Mouse (Mus musculus) layer of hippocampus, postnatal 14 days (tissue): ENCODE data around the gene Ptpn12. TPM values are rescaled to one million over a fixed set of nuclear protein-coding genes. Genes with fewer than 3 reads are reported as not detected.

Experiments used
- DNase-seq, 2 experiments: peaks; one replicate each; pipeline ENCODE4 v3.0.0; 2021 to 2022; ENCODE audit warnings: low spot score in 2 of 2, mixed read lengths in 1 of 2
- total RNA-seq, 2 experiments: library from RNA; stranded (reverse); gene quantifications; 2 replicates each; pipeline ENCODE4 v1.2.3; 2021

The Ptpn12 gene
- total RNA-seq, 2 experiments from 2014 or later = 40.9 to 46.6 TPM

DNA sequence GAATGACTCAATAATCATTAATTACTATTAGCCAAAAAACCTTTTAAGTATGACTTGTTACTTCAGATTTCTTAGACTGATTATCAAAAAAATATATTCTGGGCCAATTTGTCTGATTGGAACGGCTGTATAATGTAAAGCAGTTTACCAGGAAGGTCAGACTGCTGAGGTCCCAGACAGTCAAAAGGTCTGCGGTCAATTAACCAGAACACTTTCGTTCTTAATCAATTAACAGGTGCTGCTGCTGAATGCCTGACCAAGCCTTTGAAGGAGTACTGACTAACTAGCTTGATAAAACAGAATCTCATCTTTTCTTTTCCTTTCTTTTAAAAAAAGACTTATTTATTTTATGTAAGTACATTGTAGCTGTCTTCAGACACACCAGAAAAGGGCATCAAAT, 23.1 kb downstream of the Ptpn12 start:
- no peak for DNase-seq

DNA sequence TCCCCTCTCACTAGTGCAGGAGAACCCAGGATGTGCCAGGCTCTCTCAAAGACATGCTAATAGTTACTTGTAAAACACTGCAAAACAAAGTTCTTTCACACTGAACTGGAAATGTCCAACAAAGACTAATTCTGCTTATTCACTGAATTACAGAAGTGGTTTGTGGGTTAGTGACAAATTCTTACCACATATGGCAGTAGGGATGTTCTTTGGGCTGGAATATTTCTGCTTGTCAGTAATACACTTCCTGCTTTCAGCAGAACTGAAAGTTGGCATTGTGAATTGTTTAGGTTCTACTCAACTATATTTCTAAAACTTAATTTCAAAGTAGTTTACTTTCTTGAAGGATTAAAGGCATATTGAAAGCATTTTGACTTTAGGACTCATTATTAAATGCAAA, 25.5 kb downstream of the Ptpn12 start:
- no peak for DNase-seq

- DNase-seq = no peak
Observed at GRCm38 (mm10) chr5:21017075-21017474, 38.6 kb downstream of the Ptpn12 start.

DNA sequence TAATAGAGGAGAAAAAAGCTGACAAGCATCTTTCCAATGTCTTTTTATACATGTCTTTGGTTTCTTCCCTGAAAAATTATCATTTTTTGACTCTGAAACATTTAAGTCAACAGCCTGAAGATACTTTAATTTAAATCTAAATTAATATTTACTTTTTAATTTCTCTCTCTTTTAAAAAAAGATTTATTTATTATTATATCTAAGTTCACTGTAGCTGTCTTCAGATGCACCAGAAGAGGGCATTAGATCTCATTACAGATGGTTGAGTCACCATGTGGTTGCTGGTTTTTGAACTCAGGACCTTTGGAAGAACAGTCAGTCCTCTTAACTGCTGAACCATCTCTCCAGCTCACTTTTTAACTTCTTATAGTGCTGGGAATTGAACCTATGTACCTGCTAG, 44.8 kb downstream of the Ptpn12 start:
- DNase-seq = no peak

DNA sequence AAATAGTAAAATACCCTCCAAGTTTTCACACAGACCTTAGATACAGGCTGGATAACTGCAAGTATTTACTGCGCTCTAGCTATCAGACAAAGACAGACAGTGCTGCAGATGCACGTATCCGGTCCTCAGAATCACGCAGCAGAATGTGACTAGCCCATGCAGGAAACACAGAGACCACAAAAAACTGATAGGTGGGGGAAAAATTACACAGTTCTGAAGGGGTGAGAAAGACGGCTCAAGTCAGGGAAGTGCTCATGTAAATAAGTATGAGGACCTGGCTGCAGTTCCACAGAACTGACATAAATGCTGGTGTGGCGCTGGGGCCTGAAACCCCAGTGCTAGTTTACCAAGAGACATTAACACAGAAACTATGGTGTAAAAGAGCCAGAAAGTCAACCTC, 53.0 kb downstream of the Ptpn12 start:
- no peak for DNase-seq

DNA sequence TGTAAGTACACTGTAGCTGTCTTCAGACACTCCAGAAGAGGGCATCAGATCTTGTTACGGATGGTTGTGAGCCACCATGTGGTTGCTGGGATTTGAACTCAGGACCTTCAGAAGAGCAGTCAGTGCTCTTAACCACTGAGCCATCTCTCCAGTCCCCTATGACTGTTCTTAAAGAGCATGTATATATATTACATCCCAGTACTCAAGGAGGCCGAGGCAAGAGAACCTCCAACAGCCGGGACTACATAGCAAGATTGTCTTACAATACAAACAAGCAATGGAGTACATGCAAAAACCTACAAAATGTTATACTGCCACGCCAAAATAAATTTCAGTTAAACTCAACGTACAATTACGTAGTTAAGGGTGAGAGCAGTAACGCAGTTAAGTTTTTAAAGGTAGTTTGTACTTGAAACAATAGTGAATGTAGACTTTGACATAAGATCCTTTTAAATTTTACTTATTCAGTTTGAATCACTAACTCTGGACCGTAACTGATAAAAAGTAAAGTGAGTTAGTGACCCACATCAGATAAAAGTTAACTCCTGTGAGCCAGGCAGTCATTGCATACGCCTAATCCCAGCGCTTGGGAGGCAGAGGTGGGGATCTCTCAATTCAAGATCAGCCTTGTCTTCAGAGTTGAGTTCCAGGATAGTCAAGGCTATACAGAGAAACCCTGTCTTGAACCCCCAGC, 53.9 kb downstream of the Ptpn12 start:
- DNase-seq = no peak

GRCm38 (mm10) chr5:20998427-20998826, 57.3 kb downstream of the Ptpn12 start:
- no peak for DNase-seq

- DNase-seq = no peak
Observed at GRCm38 (mm10) chr5:20997555-20997954, 58.2 kb downstream of the Ptpn12 start.

DNA sequence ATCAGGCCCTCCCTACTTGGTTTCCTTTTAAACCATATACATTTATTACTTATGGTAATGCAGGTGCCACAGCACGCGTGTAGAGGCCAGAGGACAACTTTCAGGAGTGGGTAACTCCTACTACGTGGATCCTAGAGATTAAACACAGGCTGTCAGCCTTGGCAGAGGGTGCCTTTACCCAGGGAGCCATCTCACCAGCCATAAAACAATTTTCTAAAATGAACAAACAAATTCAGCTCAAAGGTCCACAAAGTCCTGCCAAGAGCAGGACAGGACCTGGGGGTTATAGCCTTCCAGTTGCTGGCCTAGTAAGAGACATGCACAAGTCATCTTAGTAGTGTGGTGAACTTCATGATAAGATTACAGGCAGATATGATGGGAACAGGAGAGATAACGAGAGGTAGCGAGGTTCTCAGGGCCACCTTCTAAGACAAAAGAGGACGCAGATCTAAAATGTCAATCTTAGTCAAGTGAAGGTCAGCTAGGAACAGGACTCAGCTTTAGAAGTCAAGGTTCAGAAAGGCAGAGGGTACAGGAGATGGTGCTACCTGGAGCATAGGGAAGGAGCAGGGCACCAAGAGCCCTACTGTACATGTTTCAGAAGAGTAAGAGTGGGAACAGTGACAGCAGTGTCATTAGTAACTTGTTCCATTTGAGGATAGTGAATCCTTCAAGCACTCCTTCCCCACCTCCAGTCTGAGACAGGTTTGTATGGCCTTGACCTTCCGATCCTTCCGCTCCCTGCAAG, 65.5 kb downstream of the Ptpn12 start:
- DNase-seq = no peak

GRCm38 (mm10) chr5:20986271-20986670, 69.4 kb downstream of the Ptpn12 start:
- DNase-seq = no peak

DNA sequence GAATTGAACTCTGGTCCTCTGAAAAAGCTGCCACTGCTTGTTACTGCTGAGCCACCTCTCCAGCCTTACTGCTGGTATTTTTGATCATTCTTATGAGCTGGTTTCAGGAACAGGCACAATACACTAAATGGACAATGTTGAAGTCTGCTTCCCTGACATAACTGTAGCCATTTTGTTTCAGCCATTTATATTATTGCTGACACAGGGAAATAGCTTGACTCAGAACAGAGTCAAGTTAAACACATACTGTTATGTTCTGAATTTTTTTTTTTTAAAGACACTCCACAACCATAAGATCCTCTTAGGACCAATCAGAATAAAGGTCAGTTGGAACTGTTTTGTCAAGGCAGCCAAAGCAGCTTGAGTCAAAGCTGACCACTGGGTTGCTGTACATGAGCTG, 72.2 kb downstream of the Ptpn12 start:
- no peak for DNase-seq

DNA sequence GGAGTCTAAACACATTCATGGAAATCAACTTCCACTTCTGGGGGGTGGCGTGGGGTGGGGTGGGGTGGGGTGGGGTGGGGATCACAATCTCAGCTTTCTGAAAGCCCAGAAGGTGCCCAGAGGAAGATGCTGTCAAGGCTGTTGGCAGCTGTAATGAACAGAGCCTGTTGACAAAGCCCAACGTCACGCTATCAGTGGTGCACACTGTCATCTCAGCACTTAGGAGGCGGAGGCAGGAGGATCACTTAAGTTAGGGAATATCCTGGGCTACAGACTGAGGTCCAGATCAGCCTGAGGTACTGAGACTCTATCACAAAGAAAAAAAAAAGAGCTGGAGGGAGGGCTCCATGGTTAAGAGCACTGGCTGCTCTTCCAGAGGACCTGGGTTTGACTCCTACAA, 81.0 kb downstream of the Ptpn12 start:
- no peak for DNase-seq

DNA sequence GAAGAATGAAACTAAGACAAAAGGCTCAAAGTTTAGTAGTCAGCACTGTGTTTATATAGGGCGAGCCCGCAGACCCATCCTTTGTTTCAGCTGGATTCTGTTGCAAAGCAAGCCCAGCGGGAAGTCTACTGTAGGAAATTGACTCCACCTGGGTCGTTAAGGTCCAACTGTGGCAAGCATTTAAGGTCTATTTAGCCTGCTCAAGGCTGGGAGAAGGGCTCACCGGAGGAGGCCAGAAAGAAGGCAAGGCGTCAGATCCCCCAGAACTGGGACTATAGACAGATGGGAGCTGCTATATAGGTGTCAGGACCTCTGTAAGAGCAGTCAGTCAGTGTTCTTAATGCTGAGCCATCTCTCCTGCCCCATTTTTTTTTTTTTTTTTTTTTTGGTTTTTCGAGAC, 81.7 kb downstream of the Ptpn12 start:
- no peak for DNase-seq

GRCm38 (mm10) chr5:20973069-20973468, 82.6 kb downstream of the Ptpn12 start:
- DNase-seq = no peak

DNA sequence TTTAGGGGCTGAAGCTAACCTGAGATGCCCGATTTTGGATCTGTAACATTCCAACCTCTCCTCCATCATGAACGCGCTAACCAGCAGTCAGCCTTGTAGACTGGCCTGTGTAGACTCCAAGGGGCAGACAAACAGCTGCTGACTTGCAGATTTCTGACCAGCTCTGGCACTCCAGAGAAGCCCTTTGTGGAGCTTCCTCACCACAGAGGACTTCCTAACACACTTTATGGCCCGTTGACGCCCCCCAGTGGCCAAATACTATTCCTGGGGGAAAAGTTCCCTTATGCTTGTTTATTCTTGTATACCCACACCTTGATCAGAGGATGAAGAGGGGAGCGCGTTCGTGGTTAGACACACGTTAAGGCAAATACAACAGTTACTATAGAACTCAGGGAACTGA, 86.7 kb downstream of the Ptpn12 start:
- no peak for DNase-seq

DNA sequence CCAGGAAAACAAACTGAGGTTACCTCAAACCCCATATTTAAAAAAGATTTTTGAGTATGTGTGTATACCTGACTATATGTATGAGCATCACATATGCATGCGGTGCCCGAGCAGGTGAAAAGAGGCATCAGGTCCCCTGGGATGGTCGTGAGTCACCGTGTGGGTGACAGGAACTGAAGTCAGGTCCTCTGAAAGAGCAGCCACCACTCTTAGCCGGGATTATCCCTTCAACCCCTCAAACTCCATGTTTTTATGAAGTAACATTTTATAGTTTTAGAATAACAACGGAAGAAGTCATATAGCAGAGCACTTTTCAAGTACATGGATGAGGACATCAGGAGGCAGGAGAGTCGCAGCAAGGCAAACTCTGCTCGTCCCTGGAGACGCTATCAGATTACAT, 87.2 kb downstream of the Ptpn12 start:
- DNase-seq = no peak

GRCm38 (mm10) chr5:20967942-20968341, 87.8 kb downstream of the Ptpn12 start:
- DNase-seq = no peak

GRCm38 (mm10) chr5:20964446-20964845, 91.3 kb downstream of the Ptpn12 start:
- DNase-seq = no peak

DNA sequence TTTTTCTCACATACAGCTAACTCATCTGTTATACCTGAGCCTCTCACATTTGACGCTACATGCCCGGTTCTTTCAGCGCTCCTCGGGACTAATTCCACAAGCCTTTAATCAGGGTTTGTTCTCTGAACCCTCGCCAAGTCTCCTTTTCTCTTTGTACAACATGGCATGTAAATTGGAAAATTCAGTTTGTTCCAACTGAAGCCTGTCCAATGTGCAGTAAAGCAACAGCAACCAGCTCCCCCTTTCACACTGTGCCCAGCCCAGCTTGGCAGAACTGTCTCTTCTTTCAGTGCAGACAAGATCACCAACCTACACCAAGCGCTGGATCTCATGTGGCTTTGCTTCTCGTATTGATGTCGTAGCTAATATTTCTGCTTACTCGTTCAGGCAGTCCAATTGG, 92.4 kb downstream of the Ptpn12 start:
- peak in 1 of 2 experiments; percentile 79 for DNase-seq

DNA sequence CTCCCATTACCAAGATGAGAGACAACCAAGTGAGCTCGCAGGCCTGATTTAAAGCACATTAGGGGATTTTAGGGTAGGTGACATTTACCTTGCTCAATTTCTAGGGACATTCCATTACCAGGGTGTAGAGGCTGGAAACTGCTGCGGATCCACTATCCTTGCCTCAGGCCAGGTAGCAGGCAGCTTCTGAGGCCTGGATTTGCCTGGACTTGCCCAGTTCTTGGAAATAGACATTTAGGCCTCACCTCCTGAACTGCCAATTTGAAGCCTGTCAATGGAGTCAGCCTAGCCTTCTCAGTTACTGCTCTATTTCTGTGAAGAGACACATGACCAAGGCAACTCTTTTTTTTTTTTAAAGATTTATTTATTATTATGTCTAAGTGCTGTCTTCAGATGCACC, 94.8 kb downstream of the Ptpn12 start:
- DNase-seq = no peak

DNA sequence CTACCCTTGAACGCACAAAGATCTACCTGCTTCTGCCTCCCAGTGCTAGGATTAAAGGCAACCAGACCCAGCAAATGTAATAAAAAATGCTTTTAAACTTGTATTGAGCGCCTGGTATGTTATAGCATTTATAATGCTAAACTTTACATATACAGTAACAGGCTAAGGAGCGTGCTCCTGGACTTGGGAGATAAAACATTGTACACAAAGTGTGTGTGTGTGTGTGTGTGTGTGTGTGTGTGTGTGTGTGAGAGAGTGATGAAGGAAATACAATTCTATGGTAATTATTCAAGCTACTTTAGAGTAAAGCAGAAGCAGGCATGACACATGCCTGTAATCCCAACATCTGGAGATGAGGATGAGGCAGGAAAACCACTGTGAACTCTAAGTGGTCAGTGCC, 99.4 kb downstream of the Ptpn12 start, which contains the start of gene Rsbn1l:
Gene Rsbn1l (minus strand): TSS at position 101 of the 400 bp plus-strand sequence.
- no peak for DNase-seq

- DNase-seq = no peak
Observed at GRCm38 (mm10) chr5:20955114-20955835, 100.4 kb downstream of the Ptpn12 start.
